Mouse (Mus musculus) right cerebral cortex, postnatal 25 days (tissue): ENCODE results near the gene Fgg.

Source experiments
- DNase-seq: peaks from one replicate; pipeline ENCODE4 v3.0.0; 2022

Gene Fgg

GRCm38 (mm10) chr3:83027546-83028251 lies 20.2 kb downstream of the Fgg start:
- no peak for DNase-seq

- DNase-seq: no peak
Measured at GRCm38 (mm10) chr3:83030331-83030730, 22.8 kb downstream of the Fgg start.

GRCm38 (mm10) chr3:83032746-83033308 lies 25.3 kb downstream of the Fgg start:
- no peak for DNase-seq

GRCm38 (mm10) chr3:83033801-83034200 lies 26.3 kb downstream of the Fgg start:
- no peak for DNase-seq

GRCm38 (mm10) chr3:83038865-83039264 lies 31.3 kb downstream of the Fgg start:
- no peak for DNase-seq

- no peak for DNase-seq
Measured at GRCm38 (mm10) chr3:83039666-83040065, 32.1 kb downstream of the Fgg start.

GRCm38 (mm10) chr3:83042451-83042850 lies 34.9 kb downstream of the Fgg start:
- no peak for DNase-seq

- no peak for DNase-seq
Measured at GRCm38 (mm10) chr3:83046649-83047048, 39.1 kb downstream of the Fgg start.

- no peak for DNase-seq
Measured at GRCm38 (mm10) chr3:83049680-83050079, 42.2 kb downstream of the Fgg start, which contains the start of gene Fgb. Fgb (minus strand) TSS chr3:83049863.

- DNase-seq: no peak
Measured at GRCm38 (mm10) chr3:83050661-83051060, 43.1 kb downstream of the Fgg start.

- DNase-seq: no peak
Measured at GRCm38 (mm10) chr3:83052102-83052501, 44.6 kb downstream of the Fgg start.

GRCm38 (mm10) chr3:83053126-83053525 lies 45.6 kb downstream of the Fgg start:
- no peak for DNase-seq

GRCm38 (mm10) chr3:83053758-83054157 lies 46.2 kb downstream of the Fgg start:
- no peak for DNase-seq

GRCm38 (mm10) chr3:83054759-83055158 lies 47.2 kb downstream of the Fgg start:
- DNase-seq: no peak

- peak; percentile 98 for DNase-seq
Measured at GRCm38 (mm10) chr3:83055281-83056038, 47.9 kb downstream of the Fgg start, which contains the start of gene Plrg1. Plrg1 (plus strand) TSS chr3:83055522.

- no peak for DNase-seq
Measured at GRCm38 (mm10) chr3:83057046-83057445, 49.5 kb downstream of the Fgg start.
